Mouse (Mus musculus) midbrain, embryonic 16.5 days (tissue): ENCODE results near the gene Sft2d1. TPM values are rescaled to one million over a fixed set of nuclear protein-coding genes. Genes with fewer than 3 reads are reported as not detected.
A peak's percentile ranks its signal among the peaks of the same experiment; 100 is the strongest.

ENCODE experiments used
- ATAC-seq: fragments of 200-750 bp; cut with Nextera tagmentation; 2 replicates; pipeline ENCODE4 v1.8.0; 2017; ENCODE audit warnings: moderate TSS enrichment
- H3K27ac ChIP-seq: fragments of 300-500 bp; sonication (generic); 2 replicates; pipeline ENCODE4 v1.5.1; 2014; ENCODE audit warnings: mild to moderate bottlenecking, low read length, mixed read lengths
- H3K27me3 ChIP-seq: fragments of 300-500 bp; sonication (generic); 2 replicates; pipeline ENCODE4 v1.6.1; 2014; ENCODE audit warnings: low read depth, low read length, mixed read lengths; ENCODE audit not compliant: control insufficient read depth, insufficient read depth
- H3K36me3 ChIP-seq: fragments of 300-500 bp; sonication (generic); 2 replicates; pipeline ENCODE4 v1.6.1; 2014; ENCODE audit warnings: mild to moderate bottlenecking, low read length, moderate library complexity, mixed read lengths; ENCODE audit not compliant: control insufficient read depth, insufficient read depth
- H3K4me1 ChIP-seq: fragments of 300-500 bp; sonication (generic); 2 replicates; pipeline ENCODE4 v1.6.1; 2014; ENCODE audit warnings: mild to moderate bottlenecking, low read length, mixed read lengths; ENCODE audit not compliant: control insufficient read depth, insufficient read depth
- H3K4me2 ChIP-seq: fragments of 300-500 bp; sonication (generic); 2 replicates; pipeline ENCODE4 v1.6.1; 2014; ENCODE audit warnings: mild to moderate bottlenecking, low read length, mixed read lengths
- H3K4me3 ChIP-seq: fragments of 300-500 bp; sonication (generic); 2 replicates; pipeline ENCODE4 v1.5.1; 2014; ENCODE audit warnings: low read depth, mild to moderate bottlenecking, low read length, moderate library complexity, mixed read lengths
- H3K9ac ChIP-seq: fragments of 300-500 bp; sonication (generic); 2 replicates; pipeline ENCODE4 v1.6.1; 2014; ENCODE audit warnings: low read depth, low read length, mixed read lengths
- H3K9me3 ChIP-seq: fragments of 300-500 bp; sonication (generic); replicated peaks from 2 replicates; pipeline ENCODE4 v1.6.1; 2014; ENCODE audit warnings: mild to moderate bottlenecking, low read length, mixed read lengths; ENCODE audit not compliant: control insufficient read depth, poor library complexity, severe bottlenecking
- WGBS: fragments of 180-500 bp; shearing (Covaris S2); extraction: QIAGEN DNeasy Blood & Tissue Kit; methylation state at CpG from one replicate; pipeline ENCODE4 v1.1.7; 2014; 5-methylcytosine and 5-hydroxymethylcytosine counted together
- polyA plus RNA-seq: library from polyadenylated mRNA; unstranded; fragments of >200 nt; fragmentation: Nextera tagmentation; extraction: Ambion mirVana; gene quantifications from 2 replicates; pipeline ENCODE4 v1.2.1, GENCODE M21; 2015

Sft2d1 gene
- polyA plus RNA-seq, 1 experiment from 2014 or later = 209 TPM

DNA sequence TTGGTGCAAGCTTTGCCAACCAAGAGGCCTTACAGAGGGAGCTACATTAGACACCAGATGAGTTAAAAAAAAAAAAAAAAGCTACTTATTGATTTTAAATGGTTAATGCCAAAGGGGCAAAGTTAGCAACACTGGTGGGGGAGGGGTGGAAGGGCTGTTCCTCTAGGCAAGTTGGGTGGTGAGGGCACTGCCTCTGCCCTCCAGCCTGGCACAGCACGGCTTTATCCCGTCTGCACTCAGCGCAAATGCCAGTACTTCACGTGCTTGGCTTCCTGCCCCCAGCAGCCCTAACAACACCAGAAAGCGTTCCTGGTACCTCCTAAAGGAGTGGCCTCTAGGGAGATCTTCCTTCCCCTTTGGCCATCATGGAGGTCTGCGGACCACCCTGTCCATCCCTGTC, 32.5 kb downstream of the Sft2d1 start:
- H3K36me3 ChIP-seq = no peaks in the 10 kb centered on the region
- H3K4me1 ChIP-seq = peaks cover 38% of the 10 kb centered on the region
- no peak for ATAC-seq

GRCm38 (mm10) chr17:8347765-8348285, 36.9 kb downstream of the Sft2d1 start:
- ATAC-seq = no peak
- Histone ChIP-seq H3K27me3 (no peaks in the 10 kb centered on the region), H3K27ac (no peak overlapping the region), H3K4me1 (peaks cover 9% of the 10 kb centered on the region), H3K9ac (no peak overlapping the region), H3K36me3 (no peaks in the 10 kb centered on the region), H3K9me3 (no peaks in the 10 kb centered on the region), H3K4me3 (no peak overlapping the region), H3K4me2 (no peak overlapping the region)
- 75% methylated on average over 5 of the region's 5 CpGs for WGBS

More for the DNA sequence above, 32.5 kb downstream of the Sft2d1 start:
- Histone ChIP-seq H3K27me3 (no peaks in the 10 kb centered on the region), H3K9me3 (no peaks in the 10 kb centered on the region), H3K4me2 (peak overlapping the region; percentile 98), H3K27ac (no peak overlapping the region), H3K9ac (peak overlapping the region; percentile 47; the same call in 1 of the 2 replicates), H3K4me3 (peak overlapping the region; percentile 16)
- 56% methylated on average over 6 of the region's 6 CpGs for WGBS

DNA sequence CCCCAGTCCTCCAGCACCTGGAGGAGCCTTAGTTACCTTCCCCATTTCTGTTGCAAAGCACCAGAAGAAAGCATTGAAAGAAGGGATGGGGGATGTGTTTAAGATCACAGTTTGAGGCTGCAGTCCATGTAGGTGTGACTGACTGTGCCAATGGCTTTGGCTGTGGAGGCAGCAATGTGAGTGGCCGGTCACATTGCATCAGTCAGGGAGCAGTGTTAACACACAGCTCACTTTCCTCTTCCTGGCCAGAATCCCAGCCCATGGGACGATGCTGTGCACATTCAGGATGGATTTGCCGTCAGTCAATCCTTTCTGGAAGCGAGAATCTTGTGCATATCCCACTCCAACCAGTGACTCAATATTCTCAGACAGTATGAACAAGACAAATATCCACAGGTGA, 38.0 kb downstream of the Sft2d1 start:
- no peaks in the 10 kb centered on the region for H3K27me3 ChIP-seq
- ATAC-seq = no peak
- no peak overlapping the region for H3K9ac ChIP-seq
- H3K9me3 ChIP-seq = no peaks in the 10 kb centered on the region
- no peaks in the 10 kb centered on the region for H3K4me1 ChIP-seq
- WGBS = 83% methylated on average over 4 of the region's 4 CpGs
- no peak overlapping the region for H3K27ac ChIP-seq
- no peak overlapping the region for H3K4me2 ChIP-seq
- no peaks in the 10 kb centered on the region for H3K36me3 ChIP-seq
- no peak overlapping the region for H3K4me3 ChIP-seq

GRCm38 (mm10) chr17:8351088-8351487, 40.2 kb downstream of the Sft2d1 start:
- H3K9me3 ChIP-seq = no peaks in the 10 kb centered on the region
- 31% methylated on average over 7 of the region's 7 CpGs for WGBS
- H3K36me3 ChIP-seq = no peaks in the 10 kb centered on the region
- no peak overlapping the region for H3K4me2 ChIP-seq
- H3K27ac ChIP-seq = no peak overlapping the region
- H3K27me3 ChIP-seq = no peaks in the 10 kb centered on the region
- no peaks in the 10 kb centered on the region for H3K4me1 ChIP-seq
- H3K4me3 ChIP-seq = no peak overlapping the region
- H3K9ac ChIP-seq = no peak overlapping the region
- no peak for ATAC-seq

DNA sequence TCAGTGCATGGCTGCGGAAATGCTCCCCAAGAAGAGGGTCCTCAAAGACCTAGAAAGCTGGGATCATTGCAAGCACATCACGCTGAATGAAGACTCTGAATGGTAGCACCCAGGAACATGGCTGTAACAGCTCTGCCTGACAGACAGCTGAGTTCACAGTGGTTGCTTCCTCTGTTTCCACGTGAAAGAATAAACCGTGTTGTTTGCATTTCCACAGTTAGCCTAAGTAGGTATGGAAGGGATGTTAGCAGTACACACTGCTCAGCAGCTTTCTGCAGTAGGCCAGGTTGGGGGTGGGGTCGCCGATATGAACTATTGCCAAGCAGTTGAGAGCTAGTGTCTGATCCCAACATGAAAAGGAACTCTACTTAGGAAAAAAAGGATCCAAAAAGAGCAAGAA, 44.8 kb downstream of the Sft2d1 start, which contains the start of gene T2:
TSS of gene T2 (plus strand) at position 301 of the 400 bp plus-strand sequence.
- no peaks in the 10 kb centered on the region for H3K4me1 ChIP-seq
- H3K27me3 ChIP-seq = no peaks in the 10 kb centered on the region
- no peaks in the 10 kb centered on the region for H3K9me3 ChIP-seq
- no peak for ATAC-seq
- H3K9ac ChIP-seq = no peak within 1 kb of the TSS
- no peak within 1 kb of the TSS for H3K27ac ChIP-seq
- H3K36me3 ChIP-seq = no peaks in the 10 kb centered on the region
- no peak within 1 kb of the TSS for H3K4me3 ChIP-seq
- WGBS = 87% methylated on average over 6 of the region's 6 CpGs
- H3K4me2 ChIP-seq = no peak within 1 kb of the TSS

DNA sequence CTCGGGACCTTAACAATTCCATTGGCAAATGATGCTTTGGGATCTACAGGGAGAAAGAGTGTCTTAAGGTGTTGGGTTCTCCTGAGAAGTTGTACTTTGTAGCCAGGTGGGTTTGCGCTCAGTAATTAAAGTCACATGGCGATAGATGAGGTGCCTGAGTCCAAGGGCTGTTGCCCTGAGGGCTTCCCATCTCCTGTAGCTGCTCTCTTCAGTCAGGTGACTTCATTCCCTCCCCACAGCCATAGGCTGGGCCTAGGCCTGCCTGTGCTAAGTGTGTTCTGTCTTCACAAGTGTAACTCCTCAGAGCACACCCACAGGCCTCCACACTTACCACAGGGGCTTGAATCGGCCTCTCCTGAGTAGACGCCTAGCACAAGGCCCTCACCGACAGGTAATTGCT, 46.6 kb downstream of the Sft2d1 start:
- no peaks in the 10 kb centered on the region for H3K36me3 ChIP-seq
- ATAC-seq = no peak
- no peaks in the 10 kb centered on the region for H3K9me3 ChIP-seq
- 91% methylated on average over 6 of the region's 6 CpGs for WGBS
- no peak overlapping the region for H3K9ac ChIP-seq
- no peak overlapping the region for H3K4me2 ChIP-seq
- no peak overlapping the region for H3K27ac ChIP-seq
- H3K27me3 ChIP-seq = no peaks in the 10 kb centered on the region
- H3K4me1 ChIP-seq = peaks cover 9% of the 10 kb centered on the region
- no peak overlapping the region for H3K4me3 ChIP-seq

- Histone ChIP-seq H3K27ac (peak overlapping the region; percentile 23; the same call in 1 of the 2 replicates), H3K4me1 (peaks cover 9% of the 10 kb centered on the region), H3K27me3 (no peaks in the 10 kb centered on the region), H3K36me3 (no peaks in the 10 kb centered on the region), H3K9me3 (no peaks in the 10 kb centered on the region), H3K9ac (no peak overlapping the region), H3K4me3 (no peak overlapping the region), H3K4me2 (no peak overlapping the region)
- WGBS = 82% methylated on average over 5 of the region's 5 CpGs
- peak; percentile 15; the same call in 1 of the 2 replicates for ATAC-seq
Measured at GRCm38 (mm10) chr17:8360876-8361275, 50.0 kb downstream of the Sft2d1 start.

- Histone ChIP-seq H3K27ac (peak overlapping the region; percentile 40; the same call in 1 of the 2 replicates), H3K9me3 (no peaks in the 10 kb centered on the region), H3K27me3 (no peaks in the 10 kb centered on the region), H3K36me3 (no peaks in the 10 kb centered on the region), H3K4me2 (no peak overlapping the region), H3K4me1 (peaks cover 15% of the 10 kb centered on the region), H3K4me3 (no peak overlapping the region), H3K9ac (no peak overlapping the region)
- 46% methylated on average over 10 of the region's 10 CpGs for WGBS
- ATAC-seq = peak; percentile 73
Measured at GRCm38 (mm10) chr17:8361281-8362103, 50.6 kb downstream of the Sft2d1 start.
